Mouse (Mus musculus): Measurements from ENCODE around the gene Tmub2. TPM values are rescaled to one million over a fixed set of nuclear protein-coding genes. Genes with fewer than 3 reads are reported as not detected.

The Tmub2 gene
- polyA plus RNA-seq (2016; fragmentation: Nextera tagmentation; extraction: Ambion mirVana), result 44.9 and 46.0 TPM in 2 replicates

GRCm38 (mm10) chr11:102284501-102285094, at the start of gene Tmub2:
Gene Tmub2 (plus strand): TSS chr11:102284931.
- H3K4me3 ChIP-seq, result peak within 1 kb of the TSS; percentile 89
- H3K9me3 ChIP-seq, result no peaks in the 10 kb centered on the region
- H3K36me3 ChIP-seq (replicated peaks), result peaks cover 25% of the 10 kb centered on the region
- peak; percentile 97 for DNase-seq (ENCODE audit: extremely low spot score, low spot score)
- peak within 1 kb of the TSS; percentile 88 for H3K27ac ChIP-seq
- under 1% methylated on average over 32 of the region's 32 CpGs for whole genome bisulfite sequencing
- no peaks in the 10 kb centered on the region for H3K27me3 ChIP-seq (ENCODE audit: poor library complexity, severe bottlenecking)
- peaks cover 22% of the 10 kb centered on the region for H3K4me1 ChIP-seq

GRCm38 (mm10) chr11:102236022-102236421, 48.7 kb upstream of the Tmub2 start:
- WGBS, result 77% methylated on average over 2 of the region's 2 CpGs
- Histone ChIP-seq H3K36me3 (replicated peaks) (no peaks in the 10 kb centered on the region), H3K9me3 (no peaks in the 10 kb centered on the region), H3K4me1 (peaks cover 8% of the 10 kb centered on the region), H3K4me3 (no peak overlapping the region), H3K27me3 (ENCODE audit: poor library complexity, severe bottlenecking) (0 out of 2 replicates have a peak, but pooled peaks cover 5% of the 10 kb centered on the region), H3K27ac (no peak overlapping the region)
- DNase-seq (ENCODE audit: extremely low spot score, low spot score), result no peak

- H3K27me3 ChIP-seq (ENCODE audit: poor library complexity, severe bottlenecking), result peaks cover 20% of the 10 kb centered on the region
- no peak for DNase-seq (ENCODE audit: extremely low spot score, low spot score)
- H3K36me3 ChIP-seq (replicated peaks), result no peaks in the 10 kb centered on the region
- peaks cover 21% of the 10 kb centered on the region for H3K4me1 ChIP-seq
- 87% methylated on average over 6 of the region's 6 CpGs for WGBS
- H3K9me3 ChIP-seq, result no peaks in the 10 kb centered on the region
- H3K4me3 ChIP-seq, result no peak overlapping the region
- H3K27ac ChIP-seq, result no peak overlapping the region
Observed at GRCm38 (mm10) chr11:102240636-102241035, 44.1 kb upstream of the Tmub2 start.

GRCm38 (mm10) chr11:102241246-102241645, 43.5 kb upstream of the Tmub2 start:
- H3K4me1 ChIP-seq, result peaks cover 24% of the 10 kb centered on the region
- 89% methylated on average over 5 of the region's 5 CpGs for WGBS
- H3K27me3 ChIP-seq (ENCODE audit: poor library complexity, severe bottlenecking), result peaks cover 23% of the 10 kb centered on the region
- H3K27ac ChIP-seq, result no peak overlapping the region
- no peaks in the 10 kb centered on the region for H3K36me3 ChIP-seq (replicated peaks)
- DNase-seq (ENCODE audit: extremely low spot score, low spot score), result no peak
- H3K9me3 ChIP-seq, result no peaks in the 10 kb centered on the region
- H3K4me3 ChIP-seq, result no peak overlapping the region

GRCm38 (mm10) chr11:102241874-102242273, 42.9 kb upstream of the Tmub2 start:
- Histone ChIP-seq H3K4me3 (no peak overlapping the region), H3K27ac (no peak overlapping the region), H3K9me3 (no peaks in the 10 kb centered on the region; the same call in 1 of the 2 replicates), H3K36me3 (replicated peaks) (no peaks in the 10 kb centered on the region), H3K4me1 (peaks cover 20% of the 10 kb centered on the region), H3K27me3 (ENCODE audit: poor library complexity, severe bottlenecking) (peaks cover 23% of the 10 kb centered on the region)
- DNase-seq (ENCODE audit: extremely low spot score, low spot score), result no peak
- WGBS, result 56% methylated on average over 5 of the region's 5 CpGs

GRCm38 (mm10) chr11:102244926-102245449, 39.7 kb upstream of the Tmub2 start:
- H3K27ac ChIP-seq, result peak overlapping the region; percentile 81
- peaks cover 18% of the 10 kb centered on the region for H3K27me3 ChIP-seq (ENCODE audit: poor library complexity, severe bottlenecking)
- no peaks in the 10 kb centered on the region for H3K36me3 ChIP-seq (replicated peaks)
- peak overlapping the region; percentile 52 for H3K4me3 ChIP-seq
- no peaks in the 10 kb centered on the region; the same call in 1 of the 2 replicates for H3K9me3 ChIP-seq
- peaks cover 32% of the 10 kb centered on the region for H3K4me1 ChIP-seq
- WGBS, result 2% methylated on average over 32 of the region's 32 CpGs
- DNase-seq (ENCODE audit: extremely low spot score, low spot score), result peak; percentile 55

- H3K36me3 ChIP-seq (replicated peaks), result no peaks in the 10 kb centered on the region
- no peaks in the 10 kb centered on the region; the same call in 1 of the 2 replicates for H3K9me3 ChIP-seq
- H3K27ac ChIP-seq, result peak overlapping the region; percentile 81
- no peak for DNase-seq (ENCODE audit: extremely low spot score, low spot score)
- WGBS, result 62% methylated on average over 14 of the region's 14 CpGs
- peaks cover 18% of the 10 kb centered on the region for H3K27me3 ChIP-seq (ENCODE audit: poor library complexity, severe bottlenecking)
- peak overlapping the region; percentile 52 for H3K4me3 ChIP-seq
- H3K4me1 ChIP-seq, result peaks cover 32% of the 10 kb centered on the region
Observed at GRCm38 (mm10) chr11:102245581-102246272, 39.0 kb upstream of the Tmub2 start.

GRCm38 (mm10) chr11:102246273-102246635, 38.5 kb upstream of the Tmub2 start:
- Histone ChIP-seq H3K4me1 (peaks cover 32% of the 10 kb centered on the region), H3K36me3 (replicated peaks) (peaks cover 5% of the 10 kb centered on the region), H3K9me3 (no peaks in the 10 kb centered on the region; the same call in 1 of the 2 replicates), H3K27me3 (ENCODE audit: poor library complexity, severe bottlenecking) (peaks cover 18% of the 10 kb centered on the region), H3K4me3 (no peak overlapping the region), H3K27ac (no peak overlapping the region)
- 90% methylated on average over 6 of the region's 6 CpGs for WGBS
- no peak for DNase-seq (ENCODE audit: extremely low spot score, low spot score)

GRCm38 (mm10) chr11:102246871-102247270, 37.9 kb upstream of the Tmub2 start:
- peaks cover 32% of the 10 kb centered on the region for H3K4me1 ChIP-seq
- peaks cover 11% of the 10 kb centered on the region for H3K36me3 ChIP-seq (replicated peaks)
- no peak overlapping the region for H3K4me3 ChIP-seq
- H3K9me3 ChIP-seq, result no peaks in the 10 kb centered on the region; the same call in 1 of the 2 replicates
- no peak overlapping the region for H3K27ac ChIP-seq
- peaks cover 18% of the 10 kb centered on the region for H3K27me3 ChIP-seq (ENCODE audit: poor library complexity, severe bottlenecking)
- 89% methylated on average over 4 of the region's 4 CpGs for WGBS
- no peak for DNase-seq (ENCODE audit: extremely low spot score, low spot score)

GRCm38 (mm10) chr11:102248630-102249230, 36.0 kb upstream of the Tmub2 start, which contains the start of gene BC030867:
Gene BC030867 (plus strand): TSS chr11:102248882.
- Histone ChIP-seq H3K9me3 (no peaks in the 10 kb centered on the region; the same call in 1 of the 2 replicates), H3K4me1 (peaks cover 32% of the 10 kb centered on the region), H3K27ac (peak within 1 kb of the TSS; percentile 88), H3K27me3 (ENCODE audit: poor library complexity, severe bottlenecking) (peaks cover 18% of the 10 kb centered on the region), H3K4me3 (peak within 1 kb of the TSS; percentile 91), H3K36me3 (replicated peaks) (peaks cover 21% of the 10 kb centered on the region)
- peak; percentile 98 for DNase-seq (ENCODE audit: extremely low spot score, low spot score)
- 0% methylated on average over 41 of the region's 41 CpGs for WGBS

GRCm38 (mm10) chr11:102249351-102250090, 35.2 kb upstream of the Tmub2 start:
- Histone ChIP-seq H3K9me3 (no peaks in the 10 kb centered on the region; the same call in 1 of the 2 replicates), H3K27me3 (ENCODE audit: poor library complexity, severe bottlenecking) (peaks cover 14% of the 10 kb centered on the region), H3K4me1 (peaks cover 31% of the 10 kb centered on the region), H3K4me3 (peak overlapping the region; percentile 91), H3K36me3 (replicated peaks) (peaks cover 29% of the 10 kb centered on the region), H3K27ac (peak overlapping the region; percentile 88)
- DNase-seq (ENCODE audit: extremely low spot score, low spot score), result no peak
- 15% methylated on average over 9 of the region's 9 CpGs for WGBS

- Histone ChIP-seq H3K9me3 (no peaks in the 10 kb centered on the region), H3K36me3 (replicated peaks) (peaks cover 91% of the 10 kb centered on the region), H3K4me3 (peak overlapping the region; percentile 4; the same call in 1 of the 2 replicates), H3K4me1 (peaks cover 19% of the 10 kb centered on the region), H3K27me3 (ENCODE audit: poor library complexity, severe bottlenecking) (no peaks in the 10 kb centered on the region), H3K27ac (0 out of 2 replicates have a peak overlapping the region, but pooled peaks have one; percentile 40)
- 44% methylated on average over 9 of the region's 9 CpGs for WGBS
- DNase-seq (ENCODE audit: extremely low spot score, low spot score), result peak; percentile 30
Observed at GRCm38 (mm10) chr11:102257514-102257913, 27.2 kb upstream of the Tmub2 start.

Data from forebrain, embryonic 10.5 days (tissue).